Mouse (Mus musculus) spleen, postnatal 36 days (tissue): ENCODE data around the gene Rasip1.

Source experiments
- DNase-seq, 2 experiments: peaks; one replicate each; pipeline ENCODE4 v3.0.0; 2022; ENCODE audit warnings: low spot score in 2 of 2, mixed read lengths in 1 of 2

The Rasip1 gene

GRCm38 (mm10) chr7:45627261-45627660, at the start of gene Rasip1:
Gene Rasip1, plus strand, starts transcription at chr7:45627488.
- no peak for DNase-seq

- no peak for DNase-seq
These were observed 41.4 kb upstream of the Rasip1 start for GRCm38 (mm10) chr7:45585923-45586322.

GRCm38 (mm10) chr7:45587631-45588592, 39.4 kb upstream of the Rasip1 start:
- no peak for DNase-seq

- peak; percentile 80 to 85 for DNase-seq
These were observed 38.1 kb upstream of the Rasip1 start for GRCm38 (mm10) chr7:45589173-45589572.

- DNase-seq = no peak
These were observed 37.4 kb upstream of the Rasip1 start for GRCm38 (mm10) chr7:45589898-45590297.

- DNase-seq = no peak
These were observed 36.4 kb upstream of the Rasip1 start for GRCm38 (mm10) chr7:45590874-45591273.

- DNase-seq = peak; percentile 59 to 65
These were observed 35.4 kb upstream of the Rasip1 start for GRCm38 (mm10) chr7:45591880-45592279.

GRCm38 (mm10) chr7:45593118-45593815, 34.0 kb upstream of the Rasip1 start:
- DNase-seq = peak; percentile 62 to 73

GRCm38 (mm10) chr7:45595176-45595575, 32.1 kb upstream of the Rasip1 start:
- no peak for DNase-seq

- DNase-seq = no peak
These were observed 31.2 kb upstream of the Rasip1 start for GRCm38 (mm10) chr7:45596107-45596506.

- no peak for DNase-seq
These were observed 30.3 kb upstream of the Rasip1 start for GRCm38 (mm10) chr7:45597013-45597412.

- DNase-seq = no peak
These were observed 29.8 kb upstream of the Rasip1 start for GRCm38 (mm10) chr7:45597527-45597926.

GRCm38 (mm10) chr7:45598960-45599879, 28.1 kb upstream of the Rasip1 start:
- no peak for DNase-seq

- no peak for DNase-seq
These were observed 21.5 kb upstream of the Rasip1 start for GRCm38 (mm10) chr7:45605704-45606289.

GRCm38 (mm10) chr7:45609511-45609910, 17.8 kb upstream of the Rasip1 start:
- DNase-seq = no peak

- DNase-seq = no peak
These were observed 11.0 kb upstream of the Rasip1 start for GRCm38 (mm10) chr7:45616277-45616676.

GRCm38 (mm10) chr7:45617042-45617695, 10.1 kb upstream of the Rasip1 start, which contains the start of gene Fut1:
Gene Fut1, plus strand, starts transcription at chr7:45617289.
- DNase-seq = no peak

GRCm38 (mm10) chr7:45618316-45618715, 9.0 kb upstream of the Rasip1 start:
- no peak for DNase-seq

- no peak for DNase-seq
These were observed 7.7 kb upstream of the Rasip1 start for GRCm38 (mm10) chr7:45619592-45619991.

- no peak for DNase-seq
These were observed 5.8 kb upstream of the Rasip1 start, which contains the start of gene Izumo1 for GRCm38 (mm10) chr7:45621443-45621842. Gene Izumo1, plus strand, starts transcription at chr7:45621811.

- DNase-seq = no peak
These were observed 3.8 kb upstream of the Rasip1 start for GRCm38 (mm10) chr7:45623507-45623906.
